Mouse (Mus musculus) limb, embryonic 13.5 days (tissue): ENCODE measurements around the gene Agxt2. TPM values are rescaled to one million over a fixed set of nuclear protein-coding genes. Genes with fewer than 3 reads are reported as not detected.

Source experiments
- ATAC-seq: fragments of 200-750 bp; cut with Nextera tagmentation; 2 replicates; pipeline ENCODE4 v1.8.0; 2017; ENCODE audit warnings: low read depth, moderate number of reproducible peaks, moderate TSS enrichment; ENCODE audit not compliant: low FRiP score
- H3K27ac ChIP-seq: fragments of 300-500 bp; sonication (generic); 2 replicates; pipeline ENCODE4 v1.5.1; 2015; ENCODE audit warnings: inconsistent platforms, mild to moderate bottlenecking, moderate library complexity
- H3K27me3 ChIP-seq: fragments of 300-500 bp; sonication (generic); 2 replicates; pipeline ENCODE4 v1.6.1; 2015; ENCODE audit warnings: mild to moderate bottlenecking, inconsistent platforms
- H3K36me3 ChIP-seq: fragments of 300-500 bp; sonication (generic); 2 replicates; pipeline ENCODE4 v1.6.1; 2015; ENCODE audit warnings: inconsistent platforms, mild to moderate bottlenecking, moderate library complexity
- H3K4me1 ChIP-seq: fragments of 300-500 bp; sonication (generic); 2 replicates; pipeline ENCODE4 v1.6.1; 2015; ENCODE audit warnings: inconsistent platforms
- H3K4me2 ChIP-seq: fragments of 300-500 bp; sonication (generic); replicated peaks from 2 replicates; pipeline ENCODE4 v1.6.1; 2015; ENCODE audit warnings: inconsistent platforms, mild to moderate bottlenecking, moderate library complexity
- H3K4me3 ChIP-seq: fragments of 300-500 bp; sonication (generic); 2 replicates; pipeline ENCODE4 v1.5.1; 2015; ENCODE audit warnings: moderate library complexity, mild to moderate bottlenecking, inconsistent platforms
- H3K9ac ChIP-seq: fragments of 300-500 bp; sonication (generic); 2 replicates; pipeline ENCODE4 v1.6.1; 2015; ENCODE audit warnings: mild to moderate bottlenecking, inconsistent platforms
- H3K9me3 ChIP-seq: fragments of 300-500 bp; sonication (generic); 2 replicates; pipeline ENCODE4 v1.6.1; 2016; ENCODE audit warnings: inconsistent platforms
- WGBS: fragments of 180-500 bp; shearing (Covaris S2); methylation state at CpG from one replicate; pipeline ENCODE4 v1.1.7; 2015; 5-methylcytosine and 5-hydroxymethylcytosine counted together
- polyA plus RNA-seq: library from polyadenylated mRNA; unstranded; fragments of >200 nt; fragmentation: Nextera tagmentation; extraction: Ambion mirVana; gene quantifications from 2 replicates; pipeline ENCODE4 v1.2.1, GENCODE M21; 2015

Agxt2 gene
- polyA plus RNA-seq, 1 experiment from 2014 or later = not detected

DNA sequence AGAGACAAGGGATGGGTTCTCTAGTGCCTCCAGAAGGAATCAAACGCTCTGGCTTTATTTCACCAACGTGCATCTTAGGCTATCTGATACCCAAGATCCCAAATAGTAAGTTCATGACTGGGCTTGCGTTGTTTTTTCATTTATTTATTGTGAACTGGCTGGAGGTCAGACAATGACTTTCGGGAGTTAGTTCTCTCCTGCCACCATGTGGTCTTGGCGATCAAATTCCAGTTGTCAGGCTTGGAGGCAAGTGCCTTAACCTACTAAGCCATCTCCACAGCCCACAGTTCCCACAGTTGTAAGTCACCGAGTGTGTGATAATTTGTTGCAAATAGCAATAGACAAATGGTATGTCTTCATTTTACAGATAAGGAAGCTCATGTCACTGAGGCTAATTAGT, 81.6 kb downstream of the Agxt2 start:
- ATAC-seq = no peak
- peaks cover 7% of the 10 kb centered on the region; the same call in 1 of the 2 replicates for H3K9me3 ChIP-seq
- H3K27me3 ChIP-seq = no peaks in the 10 kb centered on the region
- WGBS = 81% methylated on average over 6 of the region's 6 CpGs
- H3K4me1 ChIP-seq = no peaks in the 10 kb centered on the region
- H3K36me3 ChIP-seq = peaks cover 28% of the 10 kb centered on the region
- H3K9ac ChIP-seq = no peak overlapping the region
- H3K4me2 ChIP-seq = no peak overlapping the region
- no peak overlapping the region for H3K27ac ChIP-seq
- no peak overlapping the region for H3K4me3 ChIP-seq

GRCm38 (mm10) chr15:10441493-10441892, 83.2 kb downstream of the Agxt2 start:
- H3K4me3 ChIP-seq = no peak overlapping the region
- H3K36me3 ChIP-seq = peaks cover 39% of the 10 kb centered on the region
- no peak overlapping the region for H3K27ac ChIP-seq
- no peaks in the 10 kb centered on the region for H3K4me1 ChIP-seq
- H3K27me3 ChIP-seq = no peaks in the 10 kb centered on the region
- WGBS = 90% methylated on average over 9 of the region's 9 CpGs
- H3K4me2 ChIP-seq = no peak overlapping the region
- H3K9me3 ChIP-seq = peaks cover 3% of the 10 kb centered on the region; the same call in 1 of the 2 replicates
- no peak overlapping the region for H3K9ac ChIP-seq
- ATAC-seq = no peak

- Histone ChIP-seq H3K27ac (no peak overlapping the region), H3K9me3 (no peaks in the 10 kb centered on the region), H3K36me3 (peaks cover 43% of the 10 kb centered on the region), H3K4me2 (no peak overlapping the region), H3K27me3 (no peaks in the 10 kb centered on the region), H3K9ac (no peak overlapping the region), H3K4me1 (no peaks in the 10 kb centered on the region), H3K4me3 (no peak overlapping the region)
- 92% methylated on average over 1 of the region's 1 CpGs for WGBS
- ATAC-seq = no peak
Measured at GRCm38 (mm10) chr15:10442275-10442674, 83.9 kb downstream of the Agxt2 start.

GRCm38 (mm10) chr15:10447102-10447501, 88.8 kb downstream of the Agxt2 start:
- Histone ChIP-seq H3K27me3 (no peaks in the 10 kb centered on the region), H3K9ac (no peak overlapping the region), H3K4me2 (no peak overlapping the region), H3K27ac (no peak overlapping the region), H3K4me3 (no peak overlapping the region), H3K9me3 (no peaks in the 10 kb centered on the region), H3K4me1 (no peaks in the 10 kb centered on the region), H3K36me3 (peaks cover 60% of the 10 kb centered on the region)
- 78% methylated on average over 3 of the region's 3 CpGs for WGBS
- no peak for ATAC-seq

Other genes with a start within 250 kb of the Agxt2 start
- 1.5 and 1.8 TPM in 2 replicates for gene Prlr, start 181.3 kb upstream of the Agxt2 start, polyA plus RNA-seq
- gene Gm21973, start 33.2 kb upstream of the Agxt2 start, polyA plus RNA-seq = not detected in 2 replicates
- 12.1 and 12.3 TPM in 2 replicates for gene Dnajc21, start 112.0 kb downstream of the Agxt2 start, polyA plus RNA-seq
- gene Brix1, start 127.4 kb downstream of the Agxt2 start, polyA plus RNA-seq = 111 and 114 TPM in 2 replicates
- 36.0 and 38.7 TPM in 2 replicates for gene Rad1, start 127.5 kb downstream of the Agxt2 start, polyA plus RNA-seq
- not detected in 2 replicates for gene Ttc23l, start 200.1 kb downstream of the Agxt2 start, polyA plus RNA-seq